Mouse (Mus musculus) granulocyte monocyte progenitor cell, adult 5-6 weeks (primary cell): ENCODE data around the gene Zfp87. TPM values are rescaled to one million over a fixed set of nuclear protein-coding genes. Genes with fewer than 3 reads are reported as not detected.
A peak's percentile ranks its signal among the peaks of the same experiment; 100 is the strongest.

Source experiments
- ATAC-seq: replicated peaks from 2 replicates; pipeline ENCODE4 v1.8.0; 2016; ENCODE audit warnings: mild to moderate bottlenecking, moderate TSS enrichment, inconsistent platforms; ENCODE audit not compliant: poor library complexity, severe bottlenecking
- total RNA-seq, 2 experiments: library from RNA; stranded (forward) in 1 of 2; stranded (reverse) in 1 of 2; fragments of 200-712, 200-1000 nt in 1 of 2; fragments of >200 nt in 1 of 2; fragmentation: Nextera tagmentation in 1 of 2; gene quantifications; 2 replicates each; pipeline ENCODE4 v1.2.3; 2014 to 2017

The Zfp87 gene
- total RNA-seq (2014; fragmentation: Nextera tagmentation) (22.9 and 26.6 TPM in 2 replicates), total RNA-seq (2017) (10.7 and 17.8 TPM in 2 replicates)

DNA sequence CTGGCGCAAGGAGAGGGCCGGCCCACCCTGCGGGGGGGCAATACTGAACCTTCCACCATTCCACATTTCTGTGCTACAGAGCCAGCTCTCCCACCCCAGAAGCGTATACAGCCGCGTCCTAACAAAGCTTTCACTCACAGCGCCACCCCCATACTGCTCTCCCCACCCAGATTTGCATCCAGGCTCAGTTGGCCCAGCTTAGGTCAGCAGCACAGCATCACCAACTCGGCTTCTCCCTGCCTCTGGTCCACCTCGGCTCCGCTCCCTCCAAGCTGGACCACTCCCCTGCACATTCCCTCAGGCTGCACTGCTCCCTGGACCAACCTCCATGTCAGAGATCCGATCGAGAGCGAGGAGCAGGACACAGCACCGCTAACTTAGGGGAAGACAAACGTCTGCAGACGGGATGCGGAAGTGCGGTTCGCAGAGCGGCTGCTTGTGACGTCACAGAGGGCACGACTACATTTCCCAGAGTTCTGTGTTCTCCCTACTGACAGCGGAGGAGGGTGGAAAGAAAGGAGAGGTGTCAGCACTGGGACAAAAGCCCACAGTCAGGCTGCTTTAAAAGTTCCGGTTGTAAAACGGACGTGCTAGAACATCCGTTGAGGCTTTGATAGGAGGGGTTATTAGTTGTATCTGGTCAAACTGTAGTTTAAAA, at the start of gene Zfp87, which contains the start of gene Gm26965:
Zfp87 (minus strand) TSS at position 425 of the 658 bp plus-strand sequence.
Gm26965 (minus strand) TSS at position 399 of the 658 bp plus-strand sequence.
- peak; percentile 94 for ATAC-seq

GRCm38 (mm10) chr13:67572591-67573189, 46.7 kb upstream of the Zfp87 start:
- no peak for ATAC-seq

GRCm38 (mm10) chr13:67553730-67554129, 27.8 kb upstream of the Zfp87 start, which contains the start of gene Zfp748:
TSS of gene Zfp748 (minus strand) at chr13:67553830.
- no peak for ATAC-seq

DNA sequence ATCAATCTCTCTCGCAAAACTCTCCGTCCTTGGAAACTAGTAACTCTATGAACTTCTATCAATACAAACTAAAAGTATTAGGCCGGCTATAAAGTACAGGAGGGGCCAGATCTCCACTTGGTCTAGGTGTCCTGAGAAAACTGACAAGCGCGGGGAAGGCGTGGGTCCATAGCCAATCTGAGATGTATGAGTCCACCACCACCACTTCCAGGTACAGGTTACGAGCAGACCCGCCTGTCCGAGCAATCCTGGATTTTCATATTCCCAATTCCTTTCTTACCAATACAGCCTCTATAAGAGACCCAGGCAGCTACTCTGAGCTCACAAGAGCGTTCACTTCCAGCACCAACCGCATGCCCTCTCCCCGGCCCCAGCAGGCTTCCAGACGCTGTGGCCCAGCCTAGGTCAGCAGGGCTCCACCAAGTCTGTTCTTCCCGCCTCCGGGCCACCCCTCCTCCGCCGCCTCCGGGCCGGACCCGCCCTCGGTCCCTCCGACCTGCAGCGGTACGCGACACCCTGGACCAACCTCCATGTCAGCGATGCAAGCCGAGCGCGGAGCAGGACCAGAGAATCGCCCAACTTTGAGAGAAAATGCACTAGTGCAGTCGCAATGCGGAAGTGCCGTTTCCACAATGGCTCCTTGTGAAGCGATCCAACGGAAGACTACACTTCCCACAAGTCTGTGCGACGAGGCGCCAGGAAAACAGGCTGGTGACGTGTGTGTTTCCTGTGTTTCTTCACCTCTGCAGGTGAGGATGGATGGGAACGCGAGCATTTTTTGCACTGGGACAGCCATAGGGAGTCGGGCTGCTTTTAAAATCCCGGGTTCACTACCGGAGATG, 26.7 kb upstream of the Zfp87 start:
- ATAC-seq, result peak; percentile 98

DNA sequence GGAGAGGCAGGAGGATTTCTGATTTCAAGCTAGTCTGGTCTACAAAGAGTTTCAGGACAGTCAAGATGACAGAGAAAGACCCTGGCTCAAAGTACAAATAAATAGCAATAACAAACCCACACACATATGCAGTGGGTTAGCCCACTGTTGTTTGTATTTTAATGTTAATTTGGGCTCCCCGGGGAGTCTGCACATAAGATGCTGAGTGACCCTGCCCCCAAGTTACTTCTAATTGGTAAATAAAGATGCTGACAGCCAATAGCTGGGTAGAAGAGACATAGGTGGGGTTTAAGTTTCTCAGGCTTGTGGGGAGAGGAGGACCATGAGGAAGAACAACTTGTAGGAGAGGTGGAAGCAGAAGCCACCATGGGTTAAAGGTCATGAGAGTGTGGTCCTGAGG, 20.0 kb upstream of the Zfp87 start:
- no peak for ATAC-seq

GRCm38 (mm10) chr13:67527049-67527730, 1.2 kb upstream of the Zfp87 start:
- peak; percentile 45 for ATAC-seq

DNA sequence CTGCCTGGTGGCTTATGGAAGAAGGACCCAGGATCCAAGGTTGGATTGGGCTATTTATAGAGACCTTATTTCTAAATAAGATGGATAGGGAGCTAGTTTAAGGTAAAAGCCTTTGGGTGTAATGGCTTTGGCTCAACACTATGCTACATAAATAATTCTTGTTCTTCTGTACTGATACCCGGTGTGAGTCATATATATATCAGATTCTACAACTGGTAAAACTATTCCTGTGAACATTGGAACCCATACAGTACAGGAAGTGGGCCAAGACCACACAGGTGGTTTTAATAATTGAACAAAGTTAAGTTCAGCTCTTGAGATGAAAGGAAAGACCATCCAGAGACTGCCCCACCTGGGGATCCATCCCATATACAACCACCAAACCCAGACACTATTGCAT, 25.1 kb downstream of the Zfp87 start:
- no peak for ATAC-seq

- peak; percentile 95 for ATAC-seq
These were observed 25.8 kb downstream of the Zfp87 start, which contains the start of gene Zfp58 for GRCm38 (mm10) chr13:67500084-67500719. TSS of gene Zfp58 (minus strand) at chr13:67500555.

GRCm38 (mm10) chr13:67495631-67496030, 30.3 kb downstream of the Zfp87 start:
- no peak for ATAC-seq

GRCm38 (mm10) chr13:67484424-67484811, 41.6 kb downstream of the Zfp87 start:
- ATAC-seq, result peak; percentile 38

DNA sequence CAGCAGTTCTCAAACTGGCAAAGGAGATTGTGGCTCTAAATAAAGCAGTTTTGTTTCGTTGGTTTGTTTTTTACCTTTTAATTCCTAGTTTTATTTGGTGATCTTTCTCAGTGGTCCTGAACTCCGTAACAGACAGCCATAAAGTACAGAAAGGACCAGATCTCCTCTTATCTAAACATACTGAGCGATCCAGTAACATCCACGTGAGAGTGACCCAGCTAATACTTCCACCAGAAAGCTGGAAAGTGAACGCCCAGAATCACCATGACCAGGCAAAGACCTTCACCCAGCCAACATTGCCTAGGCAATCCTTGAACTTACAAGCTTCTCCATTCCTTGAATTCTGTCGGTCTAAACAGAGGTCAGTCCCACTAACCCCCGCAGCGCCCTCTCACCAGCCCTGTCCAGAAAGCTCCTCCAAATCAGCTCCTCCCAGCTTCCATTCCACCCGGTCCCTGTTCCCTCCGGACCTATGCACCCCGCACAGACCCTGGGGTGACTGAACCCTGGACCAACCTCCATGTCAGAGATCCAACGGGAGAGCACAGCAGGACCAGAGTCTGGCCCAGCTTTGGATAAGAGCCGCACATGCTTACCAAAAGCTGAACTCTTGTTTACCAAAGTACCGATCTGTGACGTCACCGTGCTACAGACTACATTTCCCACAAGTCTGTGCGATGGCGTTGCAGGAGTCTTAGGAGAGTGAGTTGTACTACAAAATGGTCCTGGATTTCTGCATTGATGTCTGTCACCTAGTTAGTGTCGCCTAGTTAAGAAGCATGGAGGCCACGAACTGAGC, 42.2 kb downstream of the Zfp87 start, which contains the start of gene Zfp874b:
Zfp874b (minus strand) TSS at position 634 of the 799 bp plus-strand sequence.
- ATAC-seq, result peak; percentile 91

DNA sequence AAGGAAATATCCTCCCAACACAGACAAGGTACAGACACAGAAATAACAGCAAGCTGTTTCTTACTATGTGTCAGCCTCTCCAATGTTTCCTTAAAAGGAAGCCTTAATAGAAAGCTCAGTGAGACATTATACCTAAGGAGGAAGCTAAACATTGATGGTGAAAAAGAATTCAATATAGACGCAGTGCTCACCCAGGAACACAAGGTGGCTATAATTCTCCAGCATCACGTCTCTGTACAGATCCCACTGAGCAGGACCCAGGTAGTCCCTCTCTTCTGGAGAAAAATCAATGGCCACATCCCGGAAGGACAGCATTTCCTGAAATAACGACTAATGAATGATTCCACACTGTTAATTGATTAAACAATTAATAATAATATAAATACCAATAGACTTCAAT, 44.4 kb downstream of the Zfp87 start:
- ATAC-seq, result no peak

DNA sequence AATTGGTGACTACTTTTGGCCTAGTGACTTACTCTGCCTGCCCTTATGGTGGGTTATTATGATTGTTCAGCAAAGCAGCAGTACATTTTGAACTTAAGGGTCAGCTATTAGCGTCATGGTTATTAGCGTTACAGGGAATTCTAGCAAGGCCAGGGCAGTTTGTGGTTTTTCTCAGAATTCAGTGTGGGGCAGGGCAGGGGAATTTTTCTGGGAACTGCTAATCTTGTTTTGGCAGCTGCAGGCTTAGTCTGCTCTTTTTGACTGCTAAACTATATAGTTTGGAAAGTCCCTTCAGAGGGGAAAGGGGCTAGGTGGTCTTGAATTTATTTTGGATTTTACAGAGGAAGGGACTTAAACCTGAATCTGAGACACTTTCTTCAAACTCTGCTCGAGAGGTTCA, 56.7 kb downstream of the Zfp87 start:
- ATAC-seq, result no peak

Other genes starting within 250 kb of the Zfp87 start
- 5.1 and 10.4 TPM in 2 replicates for gene Zfp458, start 247.7 kb downstream of the Zfp87 start, total RNA-seq (2014; fragmentation: Nextera tagmentation)
- 2.1 and 5.2 TPM in 2 replicates for gene Zfp458, start 247.7 kb downstream of the Zfp87 start, total RNA-seq (2017)
- gene Zfp457, start 219.7 kb downstream of the Zfp87 start, total RNA-seq (2014; fragmentation: Nextera tagmentation), result 1.3 and 5.7 TPM in 2 replicates
- 1.7 and 1.8 TPM in 2 replicates for gene Zfp457, start 219.7 kb downstream of the Zfp87 start, total RNA-seq (2017)
- 6.9 and 10.0 TPM in 2 replicates for gene Zfp595, start 193.6 kb downstream of the Zfp87 start, total RNA-seq (2014; fragmentation: Nextera tagmentation)
- 4.4 and 8.9 TPM in 2 replicates for gene Zfp595, start 193.6 kb downstream of the Zfp87 start, total RNA-seq (2017)
- 4.3 TPM in 1 of 2 replicates, not detected in the other for gene Gm28044, start 165.6 kb downstream of the Zfp87 start, total RNA-seq (2014; fragmentation: Nextera tagmentation)
- 8.4 and 31.0 TPM in 2 replicates for gene Gm28044, start 165.6 kb downstream of the Zfp87 start, total RNA-seq (2017)
- 4.5 and 9.2 TPM in 2 replicates for gene Zfp953, start 165.6 kb downstream of the Zfp87 start, total RNA-seq (2014; fragmentation: Nextera tagmentation)
- 6.3 and 9.2 TPM in 2 replicates for gene Zfp953, start 165.6 kb downstream of the Zfp87 start, total RNA-seq (2017)
- gene Gm28041, start 150.4 kb downstream of the Zfp87 start, total RNA-seq (2014; fragmentation: Nextera tagmentation), result 6.1 TPM in 1 of 2 replicates, not detected in the other
- gene Gm28041, start 150.4 kb downstream of the Zfp87 start, total RNA-seq (2017), result not detected in 2 replicates
- gene Zfp456, start 150.4 kb downstream of the Zfp87 start, total RNA-seq (2014; fragmentation: Nextera tagmentation), result 4.1 and 6.3 TPM in 2 replicates
- gene Zfp456, start 150.4 kb downstream of the Zfp87 start, total RNA-seq (2017), result 1.8 and 5.7 TPM in 2 replicates
- gene Zfp429, start 126.4 kb downstream of the Zfp87 start, total RNA-seq (2014; fragmentation: Nextera tagmentation), result 5.4 and 15.3 TPM in 2 replicates
- 5.6 and 6.1 TPM in 2 replicates for gene Zfp429, start 126.4 kb downstream of the Zfp87 start, total RNA-seq (2017)
- 0.60 and 1.1 TPM in 2 replicates for gene Zfp459, start 104.8 kb downstream of the Zfp87 start, total RNA-seq (2014; fragmentation: Nextera tagmentation)
- gene Zfp459, start 104.8 kb downstream of the Zfp87 start, total RNA-seq (2017), result 0.86 and 0.88 TPM in 2 replicates
- gene Zfp874a, start 74.6 kb downstream of the Zfp87 start, total RNA-seq (2014; fragmentation: Nextera tagmentation), result 8.4 and 8.7 TPM in 2 replicates
- 6.6 and 15.0 TPM in 2 replicates for gene Zfp874a, start 74.6 kb downstream of the Zfp87 start, total RNA-seq (2017)
- gene Zfp874b, start 41.9 kb downstream of the Zfp87 start, total RNA-seq (2014; fragmentation: Nextera tagmentation), result 5.8 and 7.3 TPM in 2 replicates
- 4.5 and 8.5 TPM in 2 replicates for gene Zfp874b, start 41.9 kb downstream of the Zfp87 start, total RNA-seq (2017)
- 8.5 and 11.4 TPM in 2 replicates for gene Zfp58, start 25.6 kb downstream of the Zfp87 start, total RNA-seq (2014; fragmentation: Nextera tagmentation)
- gene Zfp58, start 25.6 kb downstream of the Zfp87 start, total RNA-seq (2017), result 8.3 and 11.9 TPM in 2 replicates
- gene Gm26965, start within 50 bp of the Zfp87 start, total RNA-seq (2014; fragmentation: Nextera tagmentation), result not detected in 2 replicates
- gene Gm26965, start within 50 bp of the Zfp87 start, total RNA-seq (2017), result not detected in 2 replicates
- 10.0 and 12.3 TPM in 2 replicates for gene Zfp748, start 27.7 kb upstream of the Zfp87 start, total RNA-seq (2014; fragmentation: Nextera tagmentation)
- gene Zfp748, start 27.7 kb upstream of the Zfp87 start, total RNA-seq (2017), result 8.6 and 11.6 TPM in 2 replicates
- 10.8 and 17.2 TPM in 2 replicates for gene Zfp729b, start 83.5 kb upstream of the Zfp87 start, total RNA-seq (2014; fragmentation: Nextera tagmentation)
- gene Zfp729b, start 83.5 kb upstream of the Zfp87 start, total RNA-seq (2017), result 16.1 and 16.3 TPM in 2 replicates
- gene Gm49345, start 111.6 kb upstream of the Zfp87 start, total RNA-seq (2014; fragmentation: Nextera tagmentation), result 3.4 TPM in 1 of 2 replicates, not detected in the other
- gene Gm49345, start 111.6 kb upstream of the Zfp87 start, total RNA-seq (2017), result not detected in 2 replicates
- gene Zfp729a, start 111.6 kb upstream of the Zfp87 start, total RNA-seq (2014; fragmentation: Nextera tagmentation), result 15.0 and 17.6 TPM in 2 replicates
- 7.4 and 14.4 TPM in 2 replicates for gene Zfp729a, start 111.6 kb upstream of the Zfp87 start, total RNA-seq (2017)
- gene Zfp738, start 160.9 kb upstream of the Zfp87 start, total RNA-seq (2014; fragmentation: Nextera tagmentation), result 26.8 and 28.6 TPM in 2 replicates
- gene Zfp738, start 160.9 kb upstream of the Zfp87 start, total RNA-seq (2017), result 6.9 and 27.3 TPM in 2 replicates
- gene Zfp65, start 203.0 kb upstream of the Zfp87 start, total RNA-seq (2014; fragmentation: Nextera tagmentation), result 12.1 and 12.6 TPM in 2 replicates
- 12.1 and 18.0 TPM in 2 replicates for gene Zfp65, start 203.0 kb upstream of the Zfp87 start, total RNA-seq (2017)
- gene Zfp85, start 229.1 kb upstream of the Zfp87 start, total RNA-seq (2014; fragmentation: Nextera tagmentation), result 6.3 and 7.5 TPM in 2 replicates
- 7.3 and 7.8 TPM in 2 replicates for gene Zfp85, start 229.1 kb upstream of the Zfp87 start, total RNA-seq (2017)